Mouse (Mus musculus) limb, embryonic 15.5 days (tissue): ENCODE data around the gene Fitm1. TPM values are rescaled to one million over a fixed set of nuclear protein-coding genes. Genes with fewer than 3 reads are reported as not detected.

Experiments used
- ATAC-seq: fragments of 200-750 bp; cut with Nextera tagmentation; 2 replicates; pipeline ENCODE4 v1.8.0; 2017; ENCODE audit warnings: low read depth, moderate TSS enrichment; ENCODE audit not compliant: insufficient number of reproducible peaks, low FRiP score, low TSS enrichment
- H3K27ac ChIP-seq: fragments of 300-500 bp; sonication (generic); 2 replicates; pipeline ENCODE4 v1.5.1; 2015; ENCODE audit warnings: moderate library complexity, mild to moderate bottlenecking, inconsistent platforms
- H3K27me3 ChIP-seq: fragments of 300-500 bp; sonication (generic); 2 replicates; pipeline ENCODE4 v1.6.1; 2015; ENCODE audit warnings: inconsistent platforms
- H3K36me3 ChIP-seq: fragments of 300-500 bp; sonication (generic); 2 replicates; pipeline ENCODE4 v1.6.1; 2015; ENCODE audit warnings: inconsistent platforms
- H3K4me1 ChIP-seq: fragments of 300-500 bp; sonication (generic); 2 replicates; pipeline ENCODE4 v1.6.1; 2015; ENCODE audit warnings: inconsistent platforms
- H3K4me2 ChIP-seq: fragments of 300-500 bp; sonication (generic); 2 replicates; pipeline ENCODE4 v1.6.1; 2015; ENCODE audit warnings: mild to moderate bottlenecking, inconsistent platforms
- H3K4me3 ChIP-seq: fragments of 300-500 bp; sonication (generic); 2 replicates; pipeline ENCODE4 v1.5.1; 2015; ENCODE audit warnings: mild to moderate bottlenecking, inconsistent platforms
- H3K9ac ChIP-seq: fragments of 300-500 bp; sonication (generic); 2 replicates; pipeline ENCODE4 v1.6.1; 2015; ENCODE audit warnings: inconsistent platforms
- H3K9me3 ChIP-seq: fragments of 300-500 bp; sonication (generic); 2 replicates; pipeline ENCODE4 v1.6.1; 2016; ENCODE audit warnings: inconsistent platforms
- WGBS: fragments of 180-500 bp; shearing (Covaris S2); methylation state at CpG from one replicate; pipeline ENCODE4 v1.1.7; 2015; 5-methylcytosine and 5-hydroxymethylcytosine counted together
- polyA plus RNA-seq: library from polyadenylated mRNA; unstranded; fragments of >200 nt; fragmentation: Nextera tagmentation; extraction: Ambion mirVana; gene quantifications from 2 replicates; pipeline ENCODE4 v1.2.1, GENCODE M21; 2015

Gene Fitm1
- polyA plus RNA-seq, 1 experiment from 2014 or later, result 17.3 TPM

GRCm38 (mm10) chr14:55586149-55586548, 10.7 kb downstream of the Fitm1 start:
- Histone ChIP-seq H3K9ac (no peak overlapping the region), H3K27ac (no peak overlapping the region), H3K27me3 (no peaks in the 10 kb centered on the region), H3K4me3 (no peak overlapping the region), H3K9me3 (no peaks in the 10 kb centered on the region), H3K4me2 (no peak overlapping the region), H3K4me1 (peaks cover 23% of the 10 kb centered on the region), H3K36me3 (peaks cover 26% of the 10 kb centered on the region)
- no peak for ATAC-seq
- 92% methylated on average over 2 of the region's 2 CpGs for WGBS

GRCm38 (mm10) chr14:55589271-55589670, 13.9 kb downstream of the Fitm1 start:
- Histone ChIP-seq H3K9ac (no peak overlapping the region), H3K4me3 (no peak overlapping the region), H3K4me1 (peaks cover 41% of the 10 kb centered on the region), H3K27me3 (no peaks in the 10 kb centered on the region), H3K4me2 (no peak overlapping the region), H3K36me3 (peaks cover 26% of the 10 kb centered on the region), H3K27ac (no peak overlapping the region), H3K9me3 (no peaks in the 10 kb centered on the region)
- no peak for ATAC-seq
- WGBS, result 94% methylated on average over 5 of the region's 5 CpGs

- Histone ChIP-seq H3K27me3 (no peaks in the 10 kb centered on the region), H3K9me3 (no peaks in the 10 kb centered on the region), H3K4me2 (peak overlapping the region; percentile 88), H3K36me3 (peaks cover 33% of the 10 kb centered on the region), H3K4me1 (peaks cover 37% of the 10 kb centered on the region), H3K27ac (peak overlapping the region; percentile 97), H3K9ac (peak overlapping the region; percentile 51; the same call in 1 of the 2 replicates), H3K4me3 (peak overlapping the region; percentile 79)
- WGBS, result 77% methylated on average over 11 of the region's 11 CpGs
- no peak for ATAC-seq
Measured at GRCm38 (mm10) chr14:55589771-55590448, 14.5 kb downstream of the Fitm1 start.

GRCm38 (mm10) chr14:55590748-55591330, 15.4 kb downstream of the Fitm1 start, which contains the start of gene Psme2:
Gene Psme2, minus strand, starts transcription at chr14:55591113.
- WGBS, result under 1% methylated on average over 22 of the region's 22 CpGs

GRCm38 (mm10) chr14:55591331-55591891, 16.0 kb downstream of the Fitm1 start, which contains the start of gene Rnf31:
Gene Rnf31, plus strand, starts transcription at chr14:55591708.
- peaks cover 28% of the 10 kb centered on the region for H3K4me1 ChIP-seq
- H3K27ac ChIP-seq, result peak within 1 kb of the TSS; percentile 97
- H3K9me3 ChIP-seq, result no peaks in the 10 kb centered on the region
- under 1% methylated on average over 33 of the region's 33 CpGs for WGBS
- peak; percentile 89 for ATAC-seq
- peak within 1 kb of the TSS; percentile 88 for H3K4me2 ChIP-seq
- H3K9ac ChIP-seq, result peak within 1 kb of the TSS; percentile 68
- no peaks in the 10 kb centered on the region for H3K27me3 ChIP-seq
- peak within 1 kb of the TSS; percentile 79 for H3K4me3 ChIP-seq
- H3K36me3 ChIP-seq, result peaks cover 48% of the 10 kb centered on the region

More at GRCm38 (mm10) chr14:55590748-55591330, 15.4 kb downstream of the Fitm1 start, which contains the start of gene Psme2:
- H3K4me3 ChIP-seq, result peak within 1 kb of the TSS; percentile 79
- peak; percentile 94 for ATAC-seq
- peaks cover 28% of the 10 kb centered on the region for H3K4me1 ChIP-seq
- peak within 1 kb of the TSS; percentile 97 for H3K27ac ChIP-seq
- H3K9ac ChIP-seq, result peak within 1 kb of the TSS; percentile 68
- H3K36me3 ChIP-seq, result peaks cover 42% of the 10 kb centered on the region
- H3K4me2 ChIP-seq, result peak within 1 kb of the TSS; percentile 88
- H3K9me3 ChIP-seq, result no peaks in the 10 kb centered on the region
- no peaks in the 10 kb centered on the region for H3K27me3 ChIP-seq

- 2% methylated on average over 16 of the region's 16 CpGs for WGBS
- no peak for ATAC-seq
- Histone ChIP-seq H3K9ac (peak overlapping the region; percentile 68), H3K4me1 (peaks cover 28% of the 10 kb centered on the region), H3K9me3 (no peaks in the 10 kb centered on the region), H3K27me3 (no peaks in the 10 kb centered on the region), H3K36me3 (peaks cover 52% of the 10 kb centered on the region), H3K4me2 (peak overlapping the region; percentile 88), H3K4me3 (peak overlapping the region; percentile 79), H3K27ac (peak overlapping the region; percentile 97)
Measured at GRCm38 (mm10) chr14:55592226-55592625, 16.8 kb downstream of the Fitm1 start.

- Histone ChIP-seq H3K36me3 (peaks cover 68% of the 10 kb centered on the region), H3K4me2 (no peak overlapping the region), H3K27me3 (no peaks in the 10 kb centered on the region), H3K9me3 (no peaks in the 10 kb centered on the region), H3K4me3 (no peak overlapping the region), H3K27ac (no peak overlapping the region), H3K9ac (no peak overlapping the region), H3K4me1 (peaks cover 18% of the 10 kb centered on the region)
- WGBS, result 84% methylated on average over 13 of the region's 13 CpGs
- no peak for ATAC-seq
Measured at GRCm38 (mm10) chr14:55596036-55596690, 20.7 kb downstream of the Fitm1 start.

GRCm38 (mm10) chr14:55598521-55599390, 23.3 kb downstream of the Fitm1 start:
- WGBS, result 92% methylated on average over 21 of the region's 21 CpGs
- no peaks in the 10 kb centered on the region for H3K27me3 ChIP-seq
- H3K4me2 ChIP-seq, result no peak overlapping the region
- no peak for ATAC-seq
- H3K27ac ChIP-seq, result no peak overlapping the region
- H3K4me3 ChIP-seq, result no peak overlapping the region
- H3K9me3 ChIP-seq, result no peaks in the 10 kb centered on the region
- H3K36me3 ChIP-seq, result peaks cover 87% of the 10 kb centered on the region
- H3K9ac ChIP-seq, result no peak overlapping the region
- peaks cover 10% of the 10 kb centered on the region; the same call in 1 of the 2 replicates for H3K4me1 ChIP-seq

GRCm38 (mm10) chr14:55603271-55603632, 27.8 kb downstream of the Fitm1 start, which contains the start of gene Irf9:
Gene Irf9, plus strand, starts transcription at chr14:55603571.
- Histone ChIP-seq H3K9ac (peak within 1 kb of the TSS; percentile 52; the same call in 1 of the 2 replicates), H3K36me3 (peaks cover 78% of the 10 kb centered on the region), H3K4me1 (peaks cover 22% of the 10 kb centered on the region), H3K9me3 (no peaks in the 10 kb centered on the region), H3K4me2 (peak within 1 kb of the TSS; percentile 60), H3K27me3 (no peaks in the 10 kb centered on the region), H3K4me3 (peak within 1 kb of the TSS; percentile 43), H3K27ac (peak within 1 kb of the TSS; percentile 83)
- WGBS, result 84% methylated on average over 7 of the region's 7 CpGs
- no peak for ATAC-seq

GRCm38 (mm10) chr14:55603633-55604576, 28.5 kb downstream of the Fitm1 start:
- H3K4me3 ChIP-seq, result peak overlapping the region; percentile 43
- peak overlapping the region; percentile 60 for H3K4me2 ChIP-seq
- peak overlapping the region; percentile 52; the same call in 1 of the 2 replicates for H3K9ac ChIP-seq
- peaks cover 78% of the 10 kb centered on the region for H3K36me3 ChIP-seq
- 15% methylated on average over 19 of the region's 19 CpGs for WGBS
- no peaks in the 10 kb centered on the region for H3K9me3 ChIP-seq
- ATAC-seq, result peak; percentile 82
- no peaks in the 10 kb centered on the region for H3K27me3 ChIP-seq
- H3K4me1 ChIP-seq, result peaks cover 22% of the 10 kb centered on the region
- peak overlapping the region; percentile 83 for H3K27ac ChIP-seq
